Mouse (Mus musculus): ENCODE data around the gene Barhl1.

Gene Barhl1

GRCm38 (mm10) chr2:28916513-28916865 lies at the start of gene Barhl1:
TSS of gene Barhl1 (minus strand) at chr2:28916668.
- no peak for DNase-seq (ENCODE audit: low spot score)

- DNase-seq (ENCODE audit: low spot score) = no peak
These were observed 47.1 kb upstream of the Barhl1 start for GRCm38 (mm10) chr2:28963565-28963964.

GRCm38 (mm10) chr2:28961636-28962035 lies 45.2 kb upstream of the Barhl1 start:
- DNase-seq (ENCODE audit: low spot score) = no peak

GRCm38 (mm10) chr2:28961024-28961585 lies 44.6 kb upstream of the Barhl1 start:
- DNase-seq (ENCODE audit: low spot score) = no peak

- DNase-seq (ENCODE audit: low spot score) = no peak
These were observed 40.4 kb upstream of the Barhl1 start for GRCm38 (mm10) chr2:28956874-28957273.

GRCm38 (mm10) chr2:28954595-28954994 lies 38.1 kb upstream of the Barhl1 start:
- DNase-seq (ENCODE audit: low spot score) = no peak

GRCm38 (mm10) chr2:28952981-28953380 lies 36.5 kb upstream of the Barhl1 start:
- DNase-seq (ENCODE audit: low spot score) = peak; percentile 7

- no peak for DNase-seq (ENCODE audit: low spot score)
These were observed 29.8 kb upstream of the Barhl1 start for GRCm38 (mm10) chr2:28946312-28946711.

GRCm38 (mm10) chr2:28945388-28945787 lies 28.9 kb upstream of the Barhl1 start:
- no peak for DNase-seq (ENCODE audit: low spot score)

- no peak for DNase-seq (ENCODE audit: low spot score)
These were observed 27.4 kb upstream of the Barhl1 start for GRCm38 (mm10) chr2:28943666-28944516.

GRCm38 (mm10) chr2:28938997-28939396 lies 22.5 kb upstream of the Barhl1 start:
- DNase-seq (ENCODE audit: low spot score) = no peak

GRCm38 (mm10) chr2:28930571-28930970 lies 14.1 kb upstream of the Barhl1 start:
- DNase-seq (ENCODE audit: low spot score) = no peak

GRCm38 (mm10) chr2:28923912-28924311 lies 7.4 kb upstream of the Barhl1 start:
- no peak for DNase-seq (ENCODE audit: low spot score)

- no peak for DNase-seq (ENCODE audit: low spot score)
These were observed 2.5 kb upstream of the Barhl1 start for GRCm38 (mm10) chr2:28919001-28919400.

- no peak for DNase-seq (ENCODE audit: low spot score)
These were observed 1.3 kb upstream of the Barhl1 start for GRCm38 (mm10) chr2:28917518-28918361.

- no peak for DNase-seq (ENCODE audit: low spot score)
These were observed 669 bp upstream of the Barhl1 start for GRCm38 (mm10) chr2:28917156-28917517.

- peak; percentile 84 for DNase-seq (ENCODE audit: low spot score)
These were observed 528 bp downstream of the Barhl1 start for GRCm38 (mm10) chr2:28915768-28916512.

GRCm38 (mm10) chr2:28915104-28915738 lies 1.2 kb downstream of the Barhl1 start:
- DNase-seq (ENCODE audit: low spot score) = no peak

GRCm38 (mm10) chr2:28914121-28914520 lies 2.3 kb downstream of the Barhl1 start:
- DNase-seq (ENCODE audit: low spot score) = no peak

GRCm38 (mm10) chr2:28912961-28913360 lies 3.5 kb downstream of the Barhl1 start:
- DNase-seq (ENCODE audit: low spot score) = no peak

- no peak for DNase-seq (ENCODE audit: low spot score)
These were observed 4.3 kb downstream of the Barhl1 start for GRCm38 (mm10) chr2:28912039-28912700.
